Mouse (Mus musculus): ENCODE results near the gene Atp10a. TPM values are rescaled to one million over a fixed set of nuclear protein-coding genes. Genes with fewer than 3 reads are reported as not detected.
A peak's percentile ranks its signal among the peaks of the same experiment; 100 is the strongest.

Gene Atp10a
- polyA plus RNA-seq, 1 experiment from 2014 or later: 4.1 TPM

GRCm38 (mm10) chr7:58743362-58744320 lies 87.7 kb downstream of the Atp10a start:
- WGBS: 41% methylated on average over 4 of the region's 4 CpGs

GRCm38 (mm10) chr7:58746817-58747216 lies 90.9 kb downstream of the Atp10a start:
- no peak overlapping the region for H3K27ac ChIP-seq
- no peaks in the 10 kb centered on the region for H3K27me3 ChIP-seq
- 35% methylated on average over 5 of the region's 5 CpGs for WGBS
- H3K4me2 ChIP-seq: no peak overlapping the region
- no peaks in the 10 kb centered on the region for H3K36me3 ChIP-seq
- H3K9me3 ChIP-seq (replicated peaks): no peaks in the 10 kb centered on the region
- ATAC-seq (replicated peaks; ENCODE audit: low FRiP score): peak; percentile 47; the same call in 1 of the 2 replicates
- H3K4me1 ChIP-seq: peaks cover 8% of the 10 kb centered on the region
- H3K9ac ChIP-seq: no peak overlapping the region
- no peak overlapping the region for H3K4me3 ChIP-seq (replicated peaks)

More at GRCm38 (mm10) chr7:58743362-58744320, 87.7 kb downstream of the Atp10a start:
- Histone ChIP-seq H3K36me3 (no peaks in the 10 kb centered on the region), H3K4me2 (no peak overlapping the region), H3K27me3 (no peaks in the 10 kb centered on the region), H3K4me1 (peaks cover 6% of the 10 kb centered on the region; the same call in 1 of the 2 replicates), H3K27ac (no peak overlapping the region), H3K4me3 (replicated peaks) (no peak overlapping the region), H3K9ac (no peak overlapping the region), H3K9me3 (replicated peaks) (no peaks in the 10 kb centered on the region)
- ATAC-seq (replicated peaks; ENCODE audit: low FRiP score): peak; percentile 50

DNA sequence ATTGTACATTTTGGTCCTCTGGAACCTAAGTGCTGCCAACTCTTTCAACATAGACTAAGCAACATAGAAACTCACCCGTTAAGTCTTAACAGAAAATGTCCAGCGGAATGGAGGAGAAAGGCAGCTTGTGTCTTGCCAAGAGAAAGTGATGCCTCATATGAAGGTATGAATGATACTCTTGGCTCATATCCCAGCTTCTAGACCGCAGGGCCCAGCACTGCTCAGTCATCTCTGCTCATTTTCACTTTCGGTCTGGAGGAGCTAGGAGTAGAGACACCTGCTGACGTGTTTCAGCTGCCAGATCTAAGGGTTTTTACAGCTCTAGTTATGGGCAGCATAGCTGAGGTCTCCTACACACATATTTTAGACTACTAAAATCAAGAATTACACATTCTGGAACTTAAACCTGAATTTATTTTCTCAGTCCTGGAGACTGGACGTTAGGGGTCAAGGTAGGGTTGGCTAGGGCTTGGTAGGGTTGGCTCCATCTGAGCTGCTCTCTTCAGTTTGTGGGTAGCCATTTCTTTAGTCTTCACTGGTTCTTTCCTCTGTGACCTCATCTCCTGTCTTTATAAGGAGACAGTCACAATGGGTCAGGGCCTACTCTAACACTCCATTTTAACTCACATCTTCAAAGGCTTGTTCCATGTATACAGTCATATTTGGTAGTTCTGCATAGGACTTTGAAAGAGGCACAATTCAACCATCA lies 94.1 kb downstream of the Atp10a start:
- Histone ChIP-seq H3K9ac (no peak overlapping the region), H3K27ac (no peak overlapping the region), H3K9me3 (replicated peaks) (no peaks in the 10 kb centered on the region), H3K36me3 (no peaks in the 10 kb centered on the region), H3K4me2 (no peak overlapping the region), H3K4me1 (peaks cover 9% of the 10 kb centered on the region), H3K27me3 (no peaks in the 10 kb centered on the region), H3K4me3 (replicated peaks) (no peak overlapping the region)
- ATAC-seq (replicated peaks; ENCODE audit: low FRiP score): no peak
- WGBS: 58% methylated on average over 6 of the region's 6 CpGs

- H3K9me3 ChIP-seq (replicated peaks): no peaks in the 10 kb centered on the region
- H3K4me3 ChIP-seq (replicated peaks): no peak overlapping the region
- no peaks in the 10 kb centered on the region for H3K27me3 ChIP-seq
- WGBS: 40% methylated on average over 5 of the region's 5 CpGs
- H3K4me2 ChIP-seq: no peak overlapping the region
- no peaks in the 10 kb centered on the region for H3K36me3 ChIP-seq
- ATAC-seq (replicated peaks; ENCODE audit: low FRiP score): 0 out of 2 replicates have a peak, but pooled peaks have one; percentile 20
- H3K4me1 ChIP-seq: peaks cover 6% of the 10 kb centered on the region
- no peak overlapping the region for H3K9ac ChIP-seq
- H3K27ac ChIP-seq: 0 out of 2 replicates have a peak overlapping the region, but pooled peaks have one; percentile 32
Measured at GRCm38 (mm10) chr7:58752041-58752440, 96.1 kb downstream of the Atp10a start.

DNA sequence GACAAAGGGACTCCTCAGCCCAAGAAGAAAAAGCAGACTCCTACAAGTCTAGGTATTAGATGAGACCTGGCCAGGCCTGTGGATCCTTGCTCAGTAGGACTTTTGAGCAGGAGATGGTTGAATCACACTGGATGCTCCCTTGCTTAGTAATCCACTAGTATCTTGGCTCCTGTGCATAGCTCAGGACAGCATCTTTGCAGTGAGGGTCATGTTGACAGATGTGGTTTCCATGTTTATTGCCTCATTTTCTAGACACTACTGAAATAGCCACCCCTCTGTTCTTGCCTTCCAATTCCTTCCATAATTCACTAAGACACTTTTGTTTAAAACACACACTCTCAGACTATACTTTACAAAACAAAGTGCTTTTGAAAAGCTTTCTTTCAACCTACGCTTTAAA lies 98.1 kb downstream of the Atp10a start:
- Histone ChIP-seq H3K9me3 (replicated peaks) (no peaks in the 10 kb centered on the region), H3K9ac (no peak overlapping the region), H3K4me1 (peaks cover 6% of the 10 kb centered on the region), H3K4me3 (replicated peaks) (no peak overlapping the region), H3K36me3 (no peaks in the 10 kb centered on the region), H3K27me3 (no peaks in the 10 kb centered on the region), H3K4me2 (no peak overlapping the region), H3K27ac (no peak overlapping the region)
- no peak for ATAC-seq (replicated peaks; ENCODE audit: low FRiP score)
- WGBS: 78% methylated on average over 1 of the region's 1 CpGs

DNA sequence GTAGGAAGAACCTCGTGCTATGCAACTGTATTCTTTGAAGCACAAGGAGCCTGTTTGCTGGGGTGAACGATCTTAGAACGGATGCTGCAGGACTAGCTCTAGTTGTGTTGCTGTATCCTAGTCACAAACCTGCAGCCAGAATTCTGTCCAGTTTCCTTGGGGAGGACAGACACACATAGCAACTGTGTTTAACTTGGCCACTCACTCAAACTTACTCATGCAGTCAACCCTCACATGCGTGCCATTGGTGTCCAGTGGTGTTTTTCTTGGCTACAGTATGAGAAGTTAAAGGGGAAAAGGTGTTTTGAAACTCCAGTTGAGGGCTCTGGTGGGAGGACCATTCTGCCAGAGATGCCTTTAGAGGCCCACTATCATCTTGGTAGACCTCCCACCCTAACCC lies 98.6 kb downstream of the Atp10a start:
- no peak overlapping the region for H3K4me3 ChIP-seq (replicated peaks)
- H3K27ac ChIP-seq: no peak overlapping the region
- no peaks in the 10 kb centered on the region for H3K27me3 ChIP-seq
- H3K36me3 ChIP-seq: no peaks in the 10 kb centered on the region
- ATAC-seq (replicated peaks; ENCODE audit: low FRiP score): no peak
- H3K4me1 ChIP-seq: peaks cover 6% of the 10 kb centered on the region
- 65% methylated on average over 4 of the region's 4 CpGs for WGBS
- no peak overlapping the region for H3K9ac ChIP-seq
- no peaks in the 10 kb centered on the region for H3K9me3 ChIP-seq (replicated peaks)
- no peak overlapping the region for H3K4me2 ChIP-seq

GRCm38 (mm10) chr7:58755083-58755482 lies 99.1 kb downstream of the Atp10a start:
- no peaks in the 10 kb centered on the region for H3K9me3 ChIP-seq (replicated peaks)
- no peak for ATAC-seq (replicated peaks; ENCODE audit: low FRiP score)
- H3K4me1 ChIP-seq: peaks cover 6% of the 10 kb centered on the region
- H3K4me2 ChIP-seq: no peak overlapping the region
- H3K36me3 ChIP-seq: no peaks in the 10 kb centered on the region
- H3K27ac ChIP-seq: no peak overlapping the region
- H3K4me3 ChIP-seq (replicated peaks): no peak overlapping the region
- H3K9ac ChIP-seq: no peak overlapping the region
- H3K27me3 ChIP-seq: no peaks in the 10 kb centered on the region

DNA sequence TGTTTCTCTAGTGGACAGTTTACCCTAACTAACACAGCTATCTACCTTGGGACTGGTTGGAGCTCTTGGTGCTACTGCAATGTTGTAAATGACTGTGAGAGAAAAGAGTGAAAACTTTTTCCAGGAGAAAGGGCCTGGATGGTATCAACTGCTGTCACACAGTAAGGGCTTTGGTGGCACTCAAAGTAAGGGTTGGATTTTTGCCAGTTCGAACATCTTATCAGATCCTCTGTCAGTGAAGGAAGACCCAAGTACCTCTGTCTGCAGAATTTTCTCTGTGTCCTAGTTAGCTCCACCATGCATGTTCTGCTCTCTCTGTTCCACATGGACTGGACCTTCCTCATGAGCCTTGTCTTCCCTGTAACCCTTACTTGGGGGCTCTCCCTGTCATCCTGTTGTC lies 99.9 kb downstream of the Atp10a start:
- Histone ChIP-seq H3K27ac (no peak overlapping the region), H3K36me3 (no peaks in the 10 kb centered on the region), H3K4me2 (no peak overlapping the region), H3K4me3 (replicated peaks) (no peak overlapping the region), H3K27me3 (no peaks in the 10 kb centered on the region), H3K4me1 (peaks cover 6% of the 10 kb centered on the region), H3K9ac (no peak overlapping the region), H3K9me3 (replicated peaks) (no peaks in the 10 kb centered on the region)
- 88% methylated on average over 1 of the region's 1 CpGs for WGBS
- ATAC-seq (replicated peaks; ENCODE audit: low FRiP score): no peak

DNA sequence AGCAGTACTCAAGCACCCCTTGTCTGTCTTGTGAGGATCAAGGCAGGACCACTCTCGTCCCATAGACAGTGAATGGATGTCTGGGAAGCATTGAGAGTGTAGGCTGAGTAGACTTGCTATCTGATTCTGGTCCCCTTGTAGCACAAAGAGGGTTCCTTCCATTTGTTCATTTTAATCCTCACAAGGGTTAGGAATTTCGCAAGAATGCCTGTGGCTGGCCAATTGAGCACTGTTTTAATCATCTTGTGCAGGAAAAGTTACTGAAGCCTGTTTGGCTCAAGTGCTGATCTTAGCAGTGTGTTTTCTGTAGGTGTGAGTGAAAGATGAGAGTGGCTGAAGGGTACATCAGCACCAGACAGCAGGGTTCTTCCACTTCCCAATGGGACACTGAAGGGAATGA lies 101.4 kb downstream of the Atp10a start:
- Histone ChIP-seq H3K27me3 (no peaks in the 10 kb centered on the region), H3K36me3 (no peaks in the 10 kb centered on the region), H3K4me3 (replicated peaks) (no peak overlapping the region), H3K9ac (no peak overlapping the region), H3K9me3 (replicated peaks) (no peaks in the 10 kb centered on the region), H3K4me1 (no peaks in the 10 kb centered on the region), H3K4me2 (no peak overlapping the region), H3K27ac (no peak overlapping the region)
- 85% methylated on average over 2 of the region's 2 CpGs for WGBS
- ATAC-seq (replicated peaks; ENCODE audit: low FRiP score): no peak

GRCm38 (mm10) chr7:58758396-58758795 lies 102.4 kb downstream of the Atp10a start:
- WGBS: 88% methylated on average over 3 of the region's 3 CpGs
- H3K36me3 ChIP-seq: no peaks in the 10 kb centered on the region
- no peak for ATAC-seq (replicated peaks; ENCODE audit: low FRiP score)
- H3K4me1 ChIP-seq: no peaks in the 10 kb centered on the region
- H3K9ac ChIP-seq: no peak overlapping the region
- no peak overlapping the region for H3K27ac ChIP-seq
- no peak overlapping the region for H3K4me2 ChIP-seq
- H3K27me3 ChIP-seq: no peaks in the 10 kb centered on the region
- no peak overlapping the region for H3K4me3 ChIP-seq (replicated peaks)
- no peaks in the 10 kb centered on the region for H3K9me3 ChIP-seq (replicated peaks)

- no peaks in the 10 kb centered on the region for H3K9me3 ChIP-seq (replicated peaks)
- 85% methylated on average over 4 of the region's 4 CpGs for WGBS
- no peak for ATAC-seq (replicated peaks; ENCODE audit: low FRiP score)
Measured at GRCm38 (mm10) chr7:58759265-58759664, 103.3 kb downstream of the Atp10a start.

GRCm38 (mm10) chr7:58767257-58767656 lies 111.3 kb downstream of the Atp10a start:
- no peak overlapping the region for H3K4me2 ChIP-seq
- no peaks in the 10 kb centered on the region for H3K4me1 ChIP-seq
- H3K9me3 ChIP-seq (replicated peaks): no peaks in the 10 kb centered on the region
- no peak for ATAC-seq (replicated peaks; ENCODE audit: low FRiP score)
- no peak overlapping the region for H3K9ac ChIP-seq
- no peak overlapping the region for H3K4me3 ChIP-seq (replicated peaks)
- no peaks in the 10 kb centered on the region for H3K27me3 ChIP-seq
- WGBS: 84% methylated on average over 6 of the region's 6 CpGs
- H3K27ac ChIP-seq: no peak overlapping the region
- no peaks in the 10 kb centered on the region for H3K36me3 ChIP-seq

More at GRCm38 (mm10) chr7:58759265-58759664, 103.3 kb downstream of the Atp10a start:
- no peaks in the 10 kb centered on the region for H3K4me1 ChIP-seq
- no peak overlapping the region for H3K4me2 ChIP-seq
- no peak overlapping the region for H3K27ac ChIP-seq
- H3K36me3 ChIP-seq: no peaks in the 10 kb centered on the region
- no peaks in the 10 kb centered on the region for H3K27me3 ChIP-seq
- H3K4me3 ChIP-seq (replicated peaks): no peak overlapping the region
- no peak overlapping the region for H3K9ac ChIP-seq
